Mouse (Mus musculus): ENCODE results near the gene Camk2n1. TPM values are rescaled to one million over a fixed set of nuclear protein-coding genes. Genes with fewer than 3 reads are reported as not detected.

Camk2n1 gene
- polyA plus RNA-seq, 1 experiment from 2014 or later = 5.1 TPM

- Histone ChIP-seq H3K9me3 (no peaks in the 10 kb centered on the region), H3K4me3 (no peak overlapping the region), H3K36me3 (no peaks in the 10 kb centered on the region), H3K4me1 (replicated peaks) (peaks cover 67% of the 10 kb centered on the region), H3K27me3 (ENCODE audit: insufficient read depth, poor library complexity, severe bottlenecking) (peaks cover 5% of the 10 kb centered on the region), H3K27ac (peak overlapping the region; percentile 64)
- 83% methylated on average over 4 of the region's 4 CpGs for WGBS
- DNase-seq (ENCODE audit: low spot score) = no peak
These were observed 37.0 kb downstream of the Camk2n1 start for GRCm38 (mm10) chr4:138491088-138491487.

DNA sequence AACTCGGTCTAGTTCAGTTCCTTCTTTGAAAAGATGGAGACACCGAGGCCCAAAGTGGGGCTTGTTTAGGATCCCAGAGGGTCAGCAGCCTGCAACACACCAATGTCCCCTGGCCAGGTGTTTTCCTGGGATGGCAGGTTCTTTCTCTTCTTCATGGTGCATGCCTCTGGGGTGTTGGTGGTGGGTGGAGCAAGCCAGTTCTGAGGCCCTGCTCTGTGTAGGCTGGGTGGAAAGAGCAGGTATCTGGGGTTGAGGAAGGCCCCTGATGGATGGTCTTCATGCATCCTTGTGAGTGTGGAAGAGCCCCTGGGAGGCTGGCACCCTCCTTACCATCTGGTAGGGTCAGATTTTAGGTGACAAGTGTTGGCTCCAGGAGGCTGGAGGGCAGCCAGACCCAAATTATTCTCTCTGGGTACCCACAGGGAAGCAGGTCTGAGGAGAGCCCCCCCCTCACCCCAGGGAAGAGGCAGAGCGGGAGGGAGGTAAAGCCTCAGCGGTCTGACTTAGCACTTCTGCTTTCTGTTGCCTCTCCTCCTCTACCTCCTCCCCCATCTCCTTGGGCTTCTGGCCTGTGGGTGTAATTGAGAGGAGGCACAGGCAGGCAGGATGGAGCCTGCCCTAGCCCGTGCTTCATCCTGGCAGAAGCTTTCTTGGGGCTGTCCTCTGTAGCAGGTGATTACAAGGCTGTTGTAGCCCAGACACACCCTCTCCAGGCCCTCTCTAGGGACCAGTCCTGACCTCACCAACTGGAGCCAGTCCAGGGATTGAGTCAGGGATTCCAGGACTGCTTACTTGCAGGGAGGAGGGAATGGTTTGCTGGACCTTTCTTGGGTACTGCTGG lies 39.3 kb downstream of the Camk2n1 start:
- H3K27ac ChIP-seq = peak overlapping the region; percentile 86
- H3K27me3 ChIP-seq (ENCODE audit: insufficient read depth, poor library complexity, severe bottlenecking) = peaks cover 5% of the 10 kb centered on the region
- no peaks in the 10 kb centered on the region for H3K36me3 ChIP-seq
- peaks cover 81% of the 10 kb centered on the region for H3K4me1 ChIP-seq (replicated peaks)
- no peak for DNase-seq (ENCODE audit: low spot score)
- no peaks in the 10 kb centered on the region for H3K9me3 ChIP-seq
- H3K4me3 ChIP-seq = no peak overlapping the region
- WGBS = 51% methylated on average over 5 of the region's 5 CpGs

GRCm38 (mm10) chr4:138494905-138495304 lies 40.8 kb downstream of the Camk2n1 start:
- no peaks in the 10 kb centered on the region for H3K9me3 ChIP-seq
- DNase-seq (ENCODE audit: low spot score) = peak; percentile 81
- peaks cover 5% of the 10 kb centered on the region for H3K27me3 ChIP-seq (ENCODE audit: insufficient read depth, poor library complexity, severe bottlenecking)
- peak overlapping the region; percentile 86 for H3K27ac ChIP-seq
- 11% methylated on average over 5 of the region's 5 CpGs for WGBS
- no peaks in the 10 kb centered on the region for H3K36me3 ChIP-seq
- no peak overlapping the region; the same call in 1 of the 2 replicates for H3K4me3 ChIP-seq
- peaks cover 69% of the 10 kb centered on the region for H3K4me1 ChIP-seq (replicated peaks)

GRCm38 (mm10) chr4:138495775-138496174 lies 41.7 kb downstream of the Camk2n1 start:
- H3K9me3 ChIP-seq = no peaks in the 10 kb centered on the region
- H3K27ac ChIP-seq = peak overlapping the region; percentile 86
- H3K4me3 ChIP-seq = peak overlapping the region; percentile 24
- no peaks in the 10 kb centered on the region for H3K36me3 ChIP-seq
- peaks cover 62% of the 10 kb centered on the region for H3K4me1 ChIP-seq (replicated peaks)
- H3K27me3 ChIP-seq (ENCODE audit: insufficient read depth, poor library complexity, severe bottlenecking) = peaks cover 5% of the 10 kb centered on the region
- peak; percentile 18 for DNase-seq (ENCODE audit: low spot score)
- WGBS = 6% methylated on average over 13 of the region's 13 CpGs

DNA sequence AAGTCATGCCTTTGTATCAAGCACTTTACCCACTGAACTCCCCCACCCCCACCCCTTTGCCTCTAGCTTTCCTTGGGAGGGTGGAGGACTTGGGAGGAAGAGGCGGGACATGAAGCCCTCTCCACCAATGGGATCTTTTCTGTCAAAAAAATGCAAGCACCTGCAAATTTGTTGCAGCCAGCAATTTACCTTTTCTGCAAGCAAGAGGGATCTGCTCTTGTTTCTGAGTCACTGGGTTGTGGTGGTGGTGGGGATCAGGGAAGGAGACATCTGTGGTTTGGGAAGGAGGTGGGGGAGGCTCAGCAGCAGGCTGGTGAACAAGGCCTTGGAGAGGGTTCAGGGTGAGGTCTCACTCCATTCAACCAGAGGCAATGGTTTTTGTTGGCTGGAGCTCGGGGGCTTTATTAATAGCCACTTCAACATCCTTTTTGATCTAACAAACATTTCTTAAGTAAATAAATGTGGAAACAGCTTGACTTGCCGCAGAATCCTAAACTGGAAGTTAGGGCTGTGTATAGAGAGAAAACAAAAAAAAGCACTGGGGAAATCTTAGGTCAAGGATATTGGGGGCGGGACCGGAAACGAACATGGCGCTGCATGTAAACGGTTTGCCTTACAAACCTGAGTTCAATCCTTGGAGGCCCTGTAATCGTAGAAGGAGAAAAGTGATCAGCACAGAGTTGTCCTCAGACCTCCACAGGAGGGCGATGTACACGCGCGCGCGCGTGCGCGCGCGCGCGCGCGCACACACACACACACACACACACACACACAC lies 42.8 kb downstream of the Camk2n1 start:
- Histone ChIP-seq H3K36me3 (no peaks in the 10 kb centered on the region), H3K27me3 (ENCODE audit: insufficient read depth, poor library complexity, severe bottlenecking) (peaks cover 5% of the 10 kb centered on the region), H3K4me3 (no peak overlapping the region), H3K9me3 (0 out of 2 replicates have a peak, but pooled peaks cover under 1% of the 10 kb centered on the region), H3K27ac (peak overlapping the region; percentile 86), H3K4me1 (replicated peaks) (peaks cover 56% of the 10 kb centered on the region)
- DNase-seq (ENCODE audit: low spot score) = peak; percentile 28
- 70% methylated on average over 24 of the region's 24 CpGs for WGBS

DNA sequence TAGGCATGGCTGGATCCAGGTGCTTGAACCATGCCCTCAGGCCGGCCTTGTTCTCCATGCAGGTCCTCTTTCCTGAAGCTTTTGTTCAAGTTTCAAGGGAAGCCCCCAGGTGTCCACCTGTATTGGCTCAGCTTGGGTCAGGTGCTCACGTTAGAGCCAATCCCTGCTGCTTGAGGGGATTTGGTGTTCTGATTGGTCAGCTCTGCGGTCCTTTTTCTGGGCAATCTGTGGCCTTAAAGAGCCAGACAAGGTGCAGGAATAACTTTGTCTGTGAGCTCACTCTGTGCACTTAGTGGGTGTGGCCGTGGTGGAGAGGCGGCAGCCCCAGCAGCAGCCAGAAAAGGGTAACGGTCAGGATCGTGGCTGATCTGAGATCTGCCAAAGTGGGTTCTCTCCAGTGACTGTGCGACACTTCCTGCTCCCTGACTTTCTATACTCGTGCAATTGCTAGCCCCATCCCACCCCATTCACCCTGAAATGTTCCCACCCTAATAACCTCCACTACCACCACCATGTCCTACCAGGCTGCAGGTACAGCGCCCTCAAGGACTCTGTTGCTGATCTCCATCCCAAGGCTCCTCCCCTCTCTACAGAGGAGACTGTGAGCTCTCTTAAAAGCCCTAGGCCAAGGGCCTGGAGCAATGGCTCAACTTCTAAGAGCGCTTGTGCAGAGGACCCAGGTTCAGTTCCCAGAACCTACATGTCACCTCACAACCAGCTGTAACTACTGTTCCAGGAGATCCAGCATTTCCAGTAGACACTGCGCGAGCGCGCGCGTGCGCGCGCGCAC lies 45.9 kb downstream of the Camk2n1 start:
- no peak overlapping the region for H3K27ac ChIP-seq
- no peak overlapping the region for H3K4me3 ChIP-seq
- H3K4me1 ChIP-seq (replicated peaks) = peaks cover 49% of the 10 kb centered on the region
- peaks cover 16% of the 10 kb centered on the region for H3K27me3 ChIP-seq (ENCODE audit: insufficient read depth, poor library complexity, severe bottlenecking)
- DNase-seq (ENCODE audit: low spot score) = no peak
- no peaks in the 10 kb centered on the region for H3K36me3 ChIP-seq
- H3K9me3 ChIP-seq = 0 out of 2 replicates have a peak, but pooled peaks cover 4% of the 10 kb centered on the region
- 83% methylated on average over 21 of the region's 21 CpGs for WGBS

DNA sequence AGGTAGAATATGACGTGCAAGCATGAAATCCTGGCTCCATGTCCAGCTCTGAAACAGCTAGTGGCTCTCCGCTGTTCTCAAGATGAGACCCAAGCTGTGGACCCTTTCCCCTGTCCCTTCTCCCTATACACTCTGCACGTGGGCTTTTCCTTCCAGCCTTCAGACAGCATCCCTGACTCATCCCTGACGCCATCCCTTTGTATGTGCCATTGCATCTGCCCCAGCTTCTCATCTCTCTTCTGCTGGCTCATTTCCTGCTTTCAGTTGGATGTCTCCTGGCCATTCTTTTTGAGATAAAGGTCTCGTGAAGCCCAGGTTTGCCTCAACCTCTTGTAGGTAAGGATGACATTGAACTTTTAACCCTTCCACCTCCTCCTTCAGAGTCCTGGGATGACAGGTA lies 46.9 kb downstream of the Camk2n1 start:
- Histone ChIP-seq H3K4me3 (no peak overlapping the region), H3K36me3 (no peaks in the 10 kb centered on the region), H3K9me3 (0 out of 2 replicates have a peak, but pooled peaks cover 4% of the 10 kb centered on the region), H3K27ac (no peak overlapping the region), H3K4me1 (replicated peaks) (peaks cover 45% of the 10 kb centered on the region), H3K27me3 (ENCODE audit: insufficient read depth, poor library complexity, severe bottlenecking) (peaks cover 21% of the 10 kb centered on the region)
- DNase-seq (ENCODE audit: low spot score) = no peak
- WGBS = 80% methylated on average over 5 of the region's 5 CpGs

GRCm38 (mm10) chr4:138504632-138505101 lies 50.6 kb downstream of the Camk2n1 start:
- H3K27ac ChIP-seq = peak overlapping the region; percentile 77
- H3K4me1 ChIP-seq (replicated peaks) = peaks cover 35% of the 10 kb centered on the region
- peak overlapping the region; percentile 35 for H3K4me3 ChIP-seq
- H3K9me3 ChIP-seq = 0 out of 2 replicates have a peak, but pooled peaks cover 4% of the 10 kb centered on the region
- H3K27me3 ChIP-seq (ENCODE audit: insufficient read depth, poor library complexity, severe bottlenecking) = peaks cover 29% of the 10 kb centered on the region
- H3K36me3 ChIP-seq = no peaks in the 10 kb centered on the region
- under 1% methylated on average over 16 of the region's 16 CpGs for WGBS
- DNase-seq (ENCODE audit: low spot score) = peak; percentile 63

DNA sequence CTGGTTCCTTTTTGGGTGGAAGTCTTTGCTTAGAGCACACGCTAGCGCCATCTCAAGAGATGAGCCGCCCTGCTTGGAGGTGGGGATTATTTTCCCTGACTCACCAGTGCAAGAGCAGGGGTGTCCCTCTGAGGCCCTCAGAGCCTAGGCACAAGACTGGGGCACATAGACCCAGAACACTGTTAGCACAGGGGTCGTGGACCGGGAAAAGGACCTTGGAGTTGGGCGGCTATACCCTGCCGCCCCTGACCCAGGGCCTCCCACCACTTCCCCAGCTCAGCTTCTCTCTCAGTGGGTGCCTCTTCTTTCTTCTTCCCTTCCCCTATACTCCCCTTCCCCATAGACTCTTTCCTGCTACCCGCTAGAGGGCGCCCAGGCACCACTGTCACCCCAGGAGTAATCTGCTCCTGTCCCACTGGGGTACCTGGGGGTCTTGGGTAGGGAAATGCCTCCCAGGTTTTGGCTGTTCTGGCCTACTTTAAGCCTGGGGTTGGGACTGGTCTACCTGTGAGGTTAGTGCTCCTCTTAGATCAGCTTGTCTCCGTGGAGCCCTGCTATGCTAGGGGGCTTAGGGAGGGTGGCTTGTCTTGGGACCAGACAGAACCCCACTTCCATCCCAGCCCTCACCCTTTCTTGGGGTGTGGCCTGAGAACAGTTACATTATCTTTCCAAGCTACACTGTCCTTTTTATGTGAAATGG lies 51.2 kb downstream of the Camk2n1 start:
- H3K4me1 ChIP-seq (replicated peaks) = peaks cover 35% of the 10 kb centered on the region
- H3K36me3 ChIP-seq = no peaks in the 10 kb centered on the region
- peak; percentile 60 for DNase-seq (ENCODE audit: low spot score)
- peak overlapping the region; percentile 77 for H3K27ac ChIP-seq
- H3K9me3 ChIP-seq = 0 out of 2 replicates have a peak, but pooled peaks cover 4% of the 10 kb centered on the region
- WGBS = 2% methylated on average over 10 of the region's 10 CpGs
- peak overlapping the region; percentile 35 for H3K4me3 ChIP-seq
- peaks cover 29% of the 10 kb centered on the region for H3K27me3 ChIP-seq (ENCODE audit: insufficient read depth, poor library complexity, severe bottlenecking)

DNA sequence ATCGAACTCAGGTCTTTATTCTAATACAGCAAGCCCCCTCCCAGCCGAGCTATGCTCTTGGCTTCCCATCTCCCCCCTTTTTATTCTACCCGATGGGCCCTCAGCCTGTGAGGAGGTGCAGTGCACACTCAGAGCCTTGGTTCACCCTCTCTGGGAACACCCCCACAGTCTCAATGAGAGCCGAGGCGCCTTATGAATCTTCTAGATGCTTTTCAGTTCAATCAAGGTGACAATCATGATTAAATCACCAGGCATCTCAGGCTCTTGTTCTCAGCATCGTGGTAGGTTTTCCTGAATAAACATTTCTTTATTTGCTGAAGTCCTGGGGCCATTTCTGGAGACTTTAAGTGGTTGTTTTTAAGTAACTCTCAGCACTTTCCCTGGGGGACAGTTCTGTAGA lies 53.8 kb downstream of the Camk2n1 start:
- Histone ChIP-seq H3K27me3 (ENCODE audit: insufficient read depth, poor library complexity, severe bottlenecking) (peaks cover 30% of the 10 kb centered on the region), H3K27ac (no peak overlapping the region), H3K4me1 (replicated peaks) (peaks cover 35% of the 10 kb centered on the region), H3K4me3 (no peak overlapping the region), H3K36me3 (no peaks in the 10 kb centered on the region), H3K9me3 (no peaks in the 10 kb centered on the region)
- no peak for DNase-seq (ENCODE audit: low spot score)
- WGBS = 74% methylated on average over 6 of the region's 6 CpGs
